Mouse (Mus musculus): ENCODE data around the gene Fyn.

GRCm38 (mm10) chr10:39540995-39541394 lies 172.3 kb downstream of the Fyn start:
- TF ChIP-seq CTCF (IDR thresholded peaks at IDR 0.05; ENCODE audit: low read depth, low read length), result no peak
- no peak for TF ChIP-seq POLR2A (IDR thresholded peaks at IDR 0.05; ENCODE audit: extremely low read depth, insufficient read depth, low read length)
